Mouse (Mus musculus) left cerebral cortex, adult 18-20 months (tissue): ENCODE results near the gene Aqp8. TPM values are rescaled to one million over a fixed set of nuclear protein-coding genes. Genes with fewer than 3 reads are reported as not detected.

Experiments used
- DNase-seq, 2 experiments: peaks; one replicate each; pipeline ENCODE4 v3.0.0; 2021 to 2022; ENCODE audit warnings: low spot score in 2 of 2, mixed read lengths in 1 of 2
- total RNA-seq, 2 experiments: library from RNA; stranded (reverse); gene quantifications; 2 replicates each; pipeline ENCODE4 v1.2.3; 2021

Aqp8 gene
- total RNA-seq, 2 experiments from 2014 or later = not detected

DNA sequence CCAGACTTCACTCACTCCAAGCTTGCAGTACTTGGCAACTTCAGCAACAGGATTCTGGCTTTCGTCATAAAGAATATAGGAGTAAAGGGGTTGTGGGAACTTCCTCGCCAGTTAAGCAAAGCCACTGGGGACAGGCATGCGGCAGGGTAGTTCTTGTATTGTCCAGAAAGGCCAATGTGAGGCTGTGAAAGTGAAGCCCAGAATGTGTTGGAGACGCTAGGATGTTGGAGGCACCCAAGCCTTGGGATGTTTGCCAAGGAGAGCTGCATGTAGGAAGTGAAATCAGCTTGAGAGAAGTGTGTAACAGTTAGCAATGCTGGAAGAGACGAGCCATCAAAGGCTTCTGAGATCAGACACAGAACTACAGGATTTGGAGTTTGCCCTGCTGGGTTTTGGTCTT lies 25.6 kb downstream of the Aqp8 start:
- DNase-seq = peak; percentile 53 to 60

DNA sequence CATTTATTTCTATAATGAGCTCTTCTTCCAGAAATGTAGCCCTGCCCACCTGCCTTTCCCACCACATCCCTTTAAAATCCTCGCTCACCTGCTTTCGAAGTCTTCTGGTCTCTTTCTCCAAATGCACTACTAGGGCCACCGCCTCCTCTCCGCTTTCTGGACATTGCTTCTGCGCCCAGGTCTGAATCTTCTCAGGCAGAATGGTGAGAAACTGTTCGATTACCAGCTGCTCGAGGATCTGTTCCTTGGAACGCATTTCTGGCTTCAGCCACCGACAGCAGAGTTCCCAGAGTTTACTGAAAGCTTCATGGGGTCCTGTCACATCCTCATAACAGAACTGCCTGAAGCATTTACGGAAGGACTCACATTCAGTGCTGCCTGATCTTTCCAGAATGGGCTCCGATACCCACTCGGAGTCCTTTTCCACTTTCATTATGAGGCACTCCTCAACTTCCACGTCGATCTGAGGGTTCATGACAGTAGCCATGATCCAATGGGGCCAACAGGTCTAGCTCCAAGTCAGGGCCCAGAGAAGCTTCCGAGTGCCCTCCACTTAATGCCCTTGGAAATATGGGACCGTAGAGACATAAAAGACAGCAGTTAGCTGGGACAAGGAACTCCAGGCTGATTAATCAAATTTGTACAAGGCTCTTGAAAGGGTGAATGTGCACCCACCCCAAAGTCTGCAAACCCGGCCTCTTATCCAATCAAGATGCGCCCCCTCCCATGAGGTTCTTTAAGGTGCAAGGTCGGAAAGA lies 37.6 kb downstream of the Aqp8 start:
- DNase-seq = peak; percentile 8 to 18

DNA sequence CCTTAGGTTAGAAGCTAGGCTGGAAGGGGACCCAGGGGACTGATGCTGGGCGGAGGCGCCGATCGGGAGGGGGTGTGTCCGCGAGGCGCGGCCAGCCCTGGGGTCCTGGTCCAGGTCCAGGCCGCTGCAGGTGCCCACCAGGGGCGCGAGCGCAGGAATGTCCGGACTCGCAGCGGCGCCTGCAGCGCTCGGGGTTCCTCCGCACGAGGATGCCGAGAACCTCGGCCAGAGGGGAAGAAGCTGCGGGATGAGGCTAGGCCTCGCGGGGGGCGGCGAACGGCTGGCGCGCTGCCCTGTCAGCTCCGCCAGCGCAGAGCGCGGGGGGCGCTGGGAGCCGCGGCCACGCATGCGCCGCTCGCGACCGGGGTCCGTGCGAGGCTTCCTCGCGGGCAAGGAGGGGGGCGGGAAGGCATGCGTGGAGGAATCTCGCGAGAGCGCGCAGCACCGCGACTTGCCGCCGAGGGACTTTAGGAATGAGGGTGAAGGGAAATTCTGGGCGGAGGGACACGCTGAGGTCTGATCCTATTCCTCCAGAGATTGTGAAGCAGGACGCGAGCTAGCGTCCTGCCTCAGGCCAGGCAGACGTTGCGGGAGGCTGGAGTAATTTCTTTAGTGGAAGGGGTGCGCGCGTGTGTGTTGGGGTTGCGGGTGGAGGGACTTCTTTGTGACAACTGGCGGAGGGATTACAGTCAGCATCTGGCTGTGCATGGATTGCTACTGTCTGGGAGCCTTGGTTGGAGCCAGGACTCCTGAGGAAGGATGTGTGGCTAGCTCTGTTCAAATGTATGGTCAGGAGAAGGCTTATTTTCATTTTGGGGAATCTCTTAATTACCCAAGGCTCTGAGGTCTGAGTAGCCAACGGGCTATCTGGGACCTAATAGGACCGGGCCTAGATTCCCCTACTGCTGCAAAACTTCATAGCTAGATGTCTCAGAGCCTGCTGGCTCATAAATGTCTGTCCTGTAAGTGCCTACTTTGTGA lies 38.4 kb downstream of the Aqp8 start, which contains the start of gene Zkscan2:
Zkscan2 (minus strand) TSS at position 211 of the 981 bp plus-strand sequence.
- peak; percentile 89 to 92 for DNase-seq

DNA sequence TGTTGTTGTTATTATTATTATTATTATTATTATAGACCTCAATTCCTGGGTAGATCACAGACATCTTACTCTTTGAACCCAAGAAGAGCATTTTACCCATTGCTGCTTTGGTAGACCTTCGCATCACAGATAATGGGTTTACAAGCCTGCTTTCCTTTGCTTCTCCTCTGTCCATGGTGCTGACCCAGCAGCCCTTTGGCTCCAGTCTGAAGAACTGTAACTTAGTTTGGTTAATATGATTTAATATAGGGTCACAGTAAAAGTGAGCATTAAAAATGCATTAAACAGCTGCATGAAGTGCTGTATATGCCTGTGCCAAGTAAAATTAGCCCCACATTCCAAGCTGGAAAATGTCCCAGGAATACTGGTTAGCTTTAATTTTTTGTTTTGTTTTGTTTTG lies 41.3 kb downstream of the Aqp8 start:
- no peak for DNase-seq

DNA sequence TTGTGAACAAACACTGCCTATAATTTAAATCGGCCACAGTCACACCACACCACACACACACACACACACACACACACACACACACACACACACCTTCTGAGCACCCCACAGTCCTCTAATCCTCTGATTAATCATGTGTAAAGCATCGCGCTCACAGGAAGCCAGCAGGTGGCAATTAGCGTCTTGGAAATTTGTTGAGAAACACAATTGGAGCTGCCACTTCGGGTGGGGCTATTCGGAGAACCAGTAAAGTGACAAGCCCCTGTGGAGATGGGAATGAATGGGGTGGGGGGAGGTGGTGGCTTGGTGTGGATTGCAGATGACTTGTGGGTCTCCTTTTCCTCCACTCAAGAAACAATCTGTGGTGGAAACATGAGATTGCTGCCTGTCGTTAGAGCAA lies 45.9 kb downstream of the Aqp8 start:
- no peak for DNase-seq

Other genes starting within 250 kb of the Aqp8 start
- under 1 TPM; 0.26 to 0.47 TPM for gene Slc5a11, start 247.5 kb upstream of the Aqp8 start, total RNA-seq
- 10 to 100 TPM; 86.8 to 87.7 TPM for gene Lcmt1, start 92.5 kb upstream of the Aqp8 start, total RNA-seq
- 10 to 100 TPM; 18.9 to 20.5 TPM for gene Arhgap17, start 92.4 kb upstream of the Aqp8 start, total RNA-seq
- 10 to 100 TPM; 17.0 to 21.7 TPM for gene Zkscan2, start 38.2 kb downstream of the Aqp8 start, total RNA-seq